Mouse (Mus musculus): ENCODE results near the gene Tmem106a. TPM values are rescaled to one million over a fixed set of nuclear protein-coding genes. Genes with fewer than 3 reads are reported as not detected.
A peak's percentile ranks its signal among the peaks of the same experiment; 100 is the strongest.
"Not testable (repeated sequence)": the region's sequence is repeated elsewhere in the genome, so short reads cannot be mapped to it uniquely, and the experiment has no call there.

Tmem106a gene
- polyA plus RNA-seq, 1 experiment from 2014 or later, result 7.0 TPM

GRCm38 (mm10) chr11:101604531-101605453 lies 22.8 kb downstream of the Tmem106a start:
- WGBS, result 1% methylated on average over 30 of the region's 30 CpGs
- H3K4me3 ChIP-seq, result peak overlapping the region; percentile 14
- ATAC-seq (ENCODE audit: insufficient number of reproducible peaks, low FRiP score, low TSS enrichment, low read depth); H3K4me1 ChIP-seq; H3K9ac ChIP-seq; H3K27ac ChIP-seq; H3K36me3 ChIP-seq; H3K9me3 ChIP-seq; H3K27me3 ChIP-seq: not testable (repeated sequence)
- H3K4me2 ChIP-seq, result peak overlapping the region; percentile 24

DNA sequence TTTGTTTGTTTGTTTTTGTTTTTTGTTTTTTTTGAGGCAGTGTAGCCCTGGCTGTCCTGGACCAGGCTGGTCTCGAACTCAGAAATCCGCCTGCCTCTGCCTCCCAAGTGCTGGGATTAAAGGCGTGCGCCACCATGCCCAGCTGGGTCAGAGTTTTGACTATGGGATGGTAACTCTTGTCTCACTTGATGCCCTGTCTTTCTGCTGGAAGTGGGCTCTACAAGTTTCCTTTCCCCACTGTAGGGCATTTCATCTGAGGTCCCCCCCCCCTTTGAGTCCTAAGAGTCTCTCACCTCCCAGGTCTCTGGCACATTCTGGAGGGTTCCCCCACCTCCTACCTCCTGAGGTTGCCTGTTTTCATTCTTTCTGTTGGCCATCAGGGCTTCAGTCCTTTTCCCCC lies 25.1 kb downstream of the Tmem106a start:
- WGBS, result 84% methylated on average over 4 of the region's 4 CpGs
- not testable (repeated sequence) for H3K36me3 ChIP-seq; H3K4me3 ChIP-seq; H3K4me1 ChIP-seq; H3K4me2 ChIP-seq; ATAC-seq (ENCODE audit: insufficient number of reproducible peaks, low FRiP score, low TSS enrichment, low read depth); H3K9me3 ChIP-seq; H3K27ac ChIP-seq; H3K9ac ChIP-seq; H3K27me3 ChIP-seq

GRCm38 (mm10) chr11:101610445-101610844 lies 28.4 kb downstream of the Tmem106a start:
- no peak overlapping the region for H3K4me2 ChIP-seq
- no peak overlapping the region for H3K9ac ChIP-seq
- no peaks in the 10 kb centered on the region for H3K27me3 ChIP-seq
- no peak overlapping the region for H3K4me3 ChIP-seq
- no peak for ATAC-seq (ENCODE audit: insufficient number of reproducible peaks, low FRiP score, low TSS enrichment, low read depth)
- no peak overlapping the region for H3K27ac ChIP-seq
- H3K36me3 ChIP-seq, result no peaks in the 10 kb centered on the region
- 34% methylated on average over 10 of the region's 11 CpGs for WGBS
- H3K9me3 ChIP-seq, result no peaks in the 10 kb centered on the region
- no peaks in the 10 kb centered on the region for H3K4me1 ChIP-seq

DNA sequence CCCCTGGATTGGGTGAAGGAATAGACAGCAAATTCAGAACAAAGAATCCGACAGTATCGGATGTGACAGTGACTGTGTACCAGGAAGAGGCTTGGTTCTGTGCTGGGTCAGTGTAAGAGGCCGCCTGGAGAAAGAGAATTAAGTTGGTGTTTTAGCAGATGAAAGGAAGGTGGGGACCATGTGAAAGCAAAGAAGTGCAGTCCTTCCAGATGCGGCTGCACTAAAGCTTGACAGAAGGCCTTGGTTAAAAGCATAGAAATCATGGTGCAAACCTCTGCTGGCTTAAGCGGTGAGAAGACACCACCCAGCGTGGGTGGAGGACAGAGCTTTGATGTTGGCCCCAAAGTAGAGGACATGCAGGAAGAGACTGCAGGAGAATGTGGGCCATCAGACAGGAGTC lies 31.6 kb downstream of the Tmem106a start:
- Histone ChIP-seq H3K27me3 (no peaks in the 10 kb centered on the region), H3K27ac (no peak overlapping the region), H3K9me3 (no peaks in the 10 kb centered on the region), H3K4me1 (peaks cover 14% of the 10 kb centered on the region), H3K36me3 (no peaks in the 10 kb centered on the region), H3K9ac (no peak overlapping the region), H3K4me3 (no peak overlapping the region), H3K4me2 (no peak overlapping the region)
- 76% methylated on average over 6 of the region's 6 CpGs for WGBS
- ATAC-seq (ENCODE audit: insufficient number of reproducible peaks, low FRiP score, low TSS enrichment, low read depth), result no peak

DNA sequence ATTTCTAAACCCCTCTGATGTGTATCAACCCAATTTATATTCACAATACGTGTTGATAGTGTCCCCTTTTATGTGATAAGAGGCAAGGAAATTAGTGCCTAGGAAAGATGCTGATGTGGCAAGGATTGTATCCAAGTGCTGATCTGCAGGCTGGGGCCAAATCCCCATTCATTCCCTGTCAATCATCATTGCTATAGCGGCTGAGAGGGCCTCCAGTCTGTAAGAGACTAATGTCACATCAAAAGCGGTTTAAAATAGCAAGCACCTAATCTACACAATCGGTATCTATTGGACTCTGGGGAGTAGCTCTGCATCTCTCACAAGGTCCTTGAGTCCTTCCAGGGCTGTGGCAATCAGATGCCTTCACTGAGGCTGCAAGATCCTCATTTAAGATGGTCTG lies 32.1 kb downstream of the Tmem106a start:
- no peak overlapping the region for H3K4me3 ChIP-seq
- no peak overlapping the region for H3K9ac ChIP-seq
- H3K36me3 ChIP-seq, result no peaks in the 10 kb centered on the region
- H3K27me3 ChIP-seq, result no peaks in the 10 kb centered on the region
- H3K4me1 ChIP-seq, result peaks cover 14% of the 10 kb centered on the region
- ATAC-seq (ENCODE audit: insufficient number of reproducible peaks, low FRiP score, low TSS enrichment, low read depth), result no peak
- H3K9me3 ChIP-seq, result no peaks in the 10 kb centered on the region
- H3K4me2 ChIP-seq, result no peak overlapping the region
- WGBS, result 75% methylated on average over 4 of the region's 4 CpGs
- no peak overlapping the region for H3K27ac ChIP-seq

DNA sequence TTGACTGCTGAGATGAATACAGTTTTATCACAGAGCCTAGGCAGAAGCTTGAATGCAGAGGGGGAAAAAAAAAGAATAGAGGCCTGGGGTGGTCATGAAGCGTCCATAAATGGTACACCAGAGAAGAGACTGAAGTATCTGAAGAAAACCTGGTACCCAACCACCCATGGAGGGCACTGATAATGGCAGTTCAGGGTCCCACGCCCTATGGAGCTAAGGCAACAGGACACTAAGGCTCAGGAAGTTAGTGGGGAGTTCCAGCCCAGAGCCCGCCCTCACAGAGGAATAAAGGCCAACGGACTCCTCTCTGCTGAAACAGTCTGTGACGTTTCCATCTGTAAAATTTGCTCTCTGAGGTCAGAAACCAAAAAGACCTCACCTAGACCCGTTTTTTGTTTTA lies 33.3 kb downstream of the Tmem106a start:
- 76% methylated on average over 6 of the region's 6 CpGs for WGBS
- no peak for ATAC-seq (ENCODE audit: insufficient number of reproducible peaks, low FRiP score, low TSS enrichment, low read depth)
- no peak overlapping the region for H3K9ac ChIP-seq
- H3K4me2 ChIP-seq, result no peak overlapping the region
- H3K27ac ChIP-seq, result no peak overlapping the region
- H3K27me3 ChIP-seq, result no peaks in the 10 kb centered on the region
- H3K4me1 ChIP-seq, result peaks cover 14% of the 10 kb centered on the region
- H3K36me3 ChIP-seq, result no peaks in the 10 kb centered on the region
- H3K9me3 ChIP-seq, result no peaks in the 10 kb centered on the region
- H3K4me3 ChIP-seq, result no peak overlapping the region

GRCm38 (mm10) chr11:101616104-101616503 lies 34.1 kb downstream of the Tmem106a start:
- peaks cover 14% of the 10 kb centered on the region for H3K4me1 ChIP-seq
- no peaks in the 10 kb centered on the region for H3K36me3 ChIP-seq
- no peaks in the 10 kb centered on the region for H3K27me3 ChIP-seq
- H3K4me2 ChIP-seq, result no peak overlapping the region
- H3K27ac ChIP-seq, result no peak overlapping the region
- WGBS, result 86% methylated on average over 8 of the region's 8 CpGs
- ATAC-seq (ENCODE audit: insufficient number of reproducible peaks, low FRiP score, low TSS enrichment, low read depth), result no peak
- no peaks in the 10 kb centered on the region for H3K9me3 ChIP-seq
- no peak overlapping the region for H3K4me3 ChIP-seq
- H3K9ac ChIP-seq, result no peak overlapping the region

DNA sequence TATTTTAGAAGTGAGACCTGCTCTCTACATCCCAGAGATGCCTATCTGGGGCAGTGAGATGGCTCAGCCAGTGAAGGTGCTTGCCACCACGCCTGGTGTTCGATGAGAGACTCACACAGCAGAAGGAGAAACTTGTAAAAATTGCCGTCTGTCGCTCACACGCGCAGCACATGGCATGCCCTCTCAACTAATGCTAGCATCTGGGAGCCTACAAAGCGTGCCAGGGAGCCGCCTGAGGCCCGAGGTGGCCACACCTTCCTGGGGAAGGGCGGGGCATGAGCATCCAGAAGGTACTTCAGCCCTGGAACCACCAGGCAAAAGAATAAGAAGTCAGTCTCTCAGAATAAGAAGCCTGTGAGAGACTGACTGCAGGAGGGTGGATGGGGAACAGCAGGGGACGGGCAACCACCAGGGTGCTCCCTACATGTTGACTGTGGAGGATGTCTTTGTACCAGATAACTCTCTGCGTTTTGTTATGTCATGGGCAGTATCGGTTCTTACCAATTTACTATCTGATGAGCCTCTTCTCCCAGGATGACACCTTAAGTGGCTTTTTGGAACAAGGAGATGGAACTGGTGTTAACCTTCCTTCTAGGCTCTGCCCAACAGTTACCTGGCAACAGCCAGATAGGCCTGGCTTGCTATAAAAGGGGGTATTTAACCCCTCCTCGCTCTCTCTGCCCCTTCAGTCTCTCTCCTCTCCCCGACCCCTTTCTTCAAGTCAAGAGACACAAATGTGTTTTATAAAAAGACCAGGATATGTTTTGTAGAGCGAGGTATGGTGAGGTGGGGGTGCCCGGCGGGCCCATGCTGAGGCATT lies 35.1 kb downstream of the Tmem106a start:
- 18% methylated on average over 18 of the region's 18 CpGs for WGBS
- Histone ChIP-seq H3K36me3 (no peaks in the 10 kb centered on the region), H3K27me3 (no peaks in the 10 kb centered on the region), H3K4me2 (no peak overlapping the region), H3K4me3 (no peak overlapping the region), H3K9me3 (no peaks in the 10 kb centered on the region), H3K9ac (no peak overlapping the region), H3K4me1 (peaks cover 14% of the 10 kb centered on the region), H3K27ac (no peak overlapping the region)
- no peak for ATAC-seq (ENCODE audit: insufficient number of reproducible peaks, low FRiP score, low TSS enrichment, low read depth)

GRCm38 (mm10) chr11:101617849-101618248 lies 35.8 kb downstream of the Tmem106a start:
- H3K27me3 ChIP-seq, result no peaks in the 10 kb centered on the region
- H3K9ac ChIP-seq, result no peak overlapping the region
- ATAC-seq (ENCODE audit: insufficient number of reproducible peaks, low FRiP score, low TSS enrichment, low read depth), result no peak
- no peak overlapping the region for H3K4me2 ChIP-seq
- H3K27ac ChIP-seq, result no peak overlapping the region
- 10% methylated on average over 8 of the region's 8 CpGs for WGBS
- no peaks in the 10 kb centered on the region for H3K9me3 ChIP-seq
- H3K4me1 ChIP-seq, result peaks cover 14% of the 10 kb centered on the region
- H3K36me3 ChIP-seq, result no peaks in the 10 kb centered on the region
- H3K4me3 ChIP-seq, result no peak overlapping the region

- H3K4me3 ChIP-seq, result no peak overlapping the region
- 88% methylated on average over 3 of the region's 3 CpGs for WGBS
- no peaks in the 10 kb centered on the region for H3K9me3 ChIP-seq
- no peaks in the 10 kb centered on the region for H3K36me3 ChIP-seq
- H3K9ac ChIP-seq, result no peak overlapping the region
- ATAC-seq (ENCODE audit: insufficient number of reproducible peaks, low FRiP score, low TSS enrichment, low read depth), result no peak
- H3K27ac ChIP-seq, result 0 out of 2 replicates have a peak overlapping the region, but pooled peaks have one; percentile 33
- no peaks in the 10 kb centered on the region for H3K27me3 ChIP-seq
- H3K4me1 ChIP-seq, result peaks cover 14% of the 10 kb centered on the region
- no peak overlapping the region for H3K4me2 ChIP-seq
These were observed 36.6 kb downstream of the Tmem106a start for GRCm38 (mm10) chr11:101618596-101618995.

DNA sequence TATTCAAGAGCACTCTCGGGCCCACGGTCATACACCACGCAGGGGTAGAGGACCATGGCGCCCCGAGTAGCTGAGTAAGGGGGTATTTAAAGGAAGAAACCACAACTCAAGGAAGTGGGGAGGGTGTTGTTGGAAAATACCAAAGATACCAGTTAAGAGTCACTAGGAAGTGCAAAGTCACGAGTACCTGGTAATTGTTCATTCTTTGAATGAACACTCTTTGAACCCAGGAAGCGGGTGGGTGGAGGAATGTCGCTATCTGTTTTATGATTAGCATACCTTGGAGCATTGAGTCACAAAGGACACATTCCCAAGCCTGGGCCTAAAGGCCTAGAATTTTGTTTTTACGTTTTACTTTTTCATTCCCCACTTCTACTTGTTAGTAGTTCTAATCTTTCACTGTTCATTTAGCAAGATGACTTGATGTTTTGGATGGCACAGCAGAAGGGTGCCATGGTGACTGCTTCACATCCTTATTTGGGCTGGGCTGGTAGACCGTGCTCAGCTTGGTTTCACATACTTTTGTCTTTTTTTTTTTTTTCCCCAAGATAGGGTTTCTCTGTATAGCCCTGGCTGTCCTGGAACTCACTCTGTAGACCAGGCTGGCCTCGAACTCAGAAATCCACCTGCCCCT lies 38.1 kb downstream of the Tmem106a start:
- H3K36me3 ChIP-seq; ATAC-seq (ENCODE audit: insufficient number of reproducible peaks, low FRiP score, low TSS enrichment, low read depth); H3K9ac ChIP-seq; H3K4me3 ChIP-seq; H3K4me2 ChIP-seq; H3K27me3 ChIP-seq; H3K27ac ChIP-seq; H3K9me3 ChIP-seq: not testable (repeated sequence)
- 79% methylated on average over 11 of the region's 11 CpGs for WGBS
- peaks cover 14% of the 10 kb centered on the region for H3K4me1 ChIP-seq

DNA sequence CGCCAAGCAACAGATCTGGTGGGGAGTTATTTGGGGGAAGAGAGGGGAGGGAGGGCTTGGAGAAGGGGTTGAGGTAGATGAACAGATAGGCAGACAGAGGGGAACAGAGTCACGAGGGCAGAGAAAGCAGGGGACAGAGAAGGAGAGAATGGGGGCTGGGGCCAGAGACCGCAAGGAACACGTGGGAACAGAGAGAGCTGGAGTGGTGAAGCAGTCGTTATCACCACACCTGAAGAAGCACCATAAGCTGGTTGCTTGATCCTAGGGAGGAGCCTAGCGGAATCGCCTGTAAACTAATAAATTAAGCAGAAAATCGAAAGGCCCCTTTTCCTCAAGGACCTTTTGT lies 44.6 kb downstream of the Tmem106a start:
- H3K36me3 ChIP-seq, result 0 out of 2 replicates have a peak, but pooled peaks cover 3% of the 10 kb centered on the region
- H3K27ac ChIP-seq, result peak overlapping the region; percentile 99
- 0 out of 2 replicates have a peak, but pooled peaks cover 5% of the 10 kb centered on the region for H3K4me1 ChIP-seq
- no peaks in the 10 kb centered on the region for H3K27me3 ChIP-seq
- ATAC-seq (ENCODE audit: insufficient number of reproducible peaks, low FRiP score, low TSS enrichment, low read depth), result no peak
- peak overlapping the region; percentile 54 for H3K4me3 ChIP-seq
- H3K9me3 ChIP-seq, result no peaks in the 10 kb centered on the region
- 4% methylated on average over 8 of the region's 8 CpGs for WGBS
- peak overlapping the region; percentile 64 for H3K4me2 ChIP-seq
- peak overlapping the region; percentile 26; the same call in 1 of the 2 replicates for H3K9ac ChIP-seq

Data from limb, embryonic 15.5 days (tissue).